Mouse (Mus musculus): ENCODE data around the gene Klf7.

DNA sequence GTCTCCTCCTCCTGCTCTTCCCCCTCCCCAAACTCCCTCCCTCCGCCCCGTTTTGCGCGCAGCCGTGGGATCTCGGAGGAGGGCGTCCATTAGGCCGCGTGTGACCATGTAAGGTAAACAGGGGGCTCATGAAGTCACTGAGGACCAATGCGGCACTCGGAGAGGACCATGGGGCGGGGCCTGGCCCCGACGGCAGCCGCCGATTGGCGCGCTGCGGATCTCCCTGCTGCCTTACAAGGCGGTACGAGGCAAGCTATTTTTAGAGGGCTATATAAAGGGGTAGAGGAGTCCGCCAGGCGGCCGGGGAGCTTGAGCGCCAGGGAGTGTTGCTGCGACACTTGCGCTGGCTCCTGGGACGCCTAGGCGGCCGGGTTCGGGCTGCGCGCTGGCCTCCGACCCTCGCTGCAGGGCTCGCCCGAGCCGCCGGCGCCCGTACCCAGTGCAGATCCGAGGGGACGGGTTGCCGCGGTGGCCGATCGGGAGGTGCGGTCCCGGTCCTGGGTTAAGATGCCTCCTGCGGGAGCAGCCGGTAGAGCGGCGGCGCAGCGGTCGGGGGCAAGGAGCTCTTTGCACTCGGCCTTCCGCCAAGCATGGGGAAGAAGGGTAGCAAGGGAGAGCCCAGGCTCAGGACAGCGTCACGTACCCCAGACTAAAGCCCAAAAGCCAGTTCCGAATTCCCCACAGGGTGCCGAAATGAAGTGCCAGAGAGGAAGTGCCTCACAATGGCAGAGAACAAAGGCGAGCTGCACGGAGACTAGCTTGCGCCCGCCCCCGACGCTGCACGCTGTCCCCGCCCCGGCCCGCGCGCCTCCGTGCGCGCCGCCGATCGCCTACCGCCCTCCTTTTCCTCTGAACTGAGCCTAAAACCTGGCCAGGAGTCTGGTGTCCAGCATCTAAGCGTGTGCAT is at the start of gene Klf7:
- TF ChIP-seq CTCF (IDR thresholded peaks at IDR 0.05; ENCODE audit: control insufficient read depth, insufficient read depth, low read length) (no peak), POLR2A (IDR thresholded peaks at IDR 0.05; ENCODE audit: borderline replicate concordance, control insufficient read depth, low read depth, low read length) (peak; percentile 98)

Measured in bone marrow, adult 2 months (tissue).